Mouse (Mus musculus) heart, embryonic 15.5 days (tissue): ENCODE data around the gene Sec61g. TPM values are rescaled to one million over a fixed set of nuclear protein-coding genes. Genes with fewer than 3 reads are reported as not detected.

Experiments used
- ATAC-seq: fragments of 200-750 bp; cut with Nextera tagmentation; replicated peaks from 2 replicates; pipeline ENCODE4 v1.8.0; 2017; ENCODE audit warnings: low read depth, moderate TSS enrichment; ENCODE audit not compliant: insufficient number of reproducible peaks, insufficient read depth, low FRiP score
- H3K27ac ChIP-seq: fragments of 300-500 bp; sonication (generic); 2 replicates; pipeline ENCODE4 v1.5.1; 2015; ENCODE audit warnings: mild to moderate bottlenecking, inconsistent platforms
- H3K27me3 ChIP-seq: fragments of 300-500 bp; sonication (generic); 2 replicates; pipeline ENCODE4 v1.6.1; 2015; ENCODE audit warnings: inconsistent platforms
- H3K36me3 ChIP-seq: fragments of 300-500 bp; sonication (generic); 2 replicates; pipeline ENCODE4 v1.6.1; 2015; ENCODE audit warnings: mild to moderate bottlenecking, inconsistent platforms
- H3K4me1 ChIP-seq: fragments of 300-500 bp; sonication (generic); replicated peaks from 2 replicates; pipeline ENCODE4 v1.6.1; 2015; ENCODE audit warnings: inconsistent platforms
- H3K4me2 ChIP-seq: fragments of 300-500 bp; sonication (generic); 2 replicates; pipeline ENCODE4 v1.6.1; 2015; ENCODE audit warnings: inconsistent platforms, mild to moderate bottlenecking, moderate library complexity
- H3K4me3 ChIP-seq: fragments of 300-500 bp; sonication (generic); 2 replicates; pipeline ENCODE4 v1.5.1; 2015; ENCODE audit warnings: mild to moderate bottlenecking, inconsistent platforms
- H3K9ac ChIP-seq: fragments of 300-500 bp; sonication (generic); 2 replicates; pipeline ENCODE4 v1.6.1; 2015; ENCODE audit warnings: mild to moderate bottlenecking, inconsistent platforms
- H3K9me3 ChIP-seq: fragments of 300-500 bp; sonication (generic); replicated peaks from 2 replicates; pipeline ENCODE4 v1.6.1; 2016; ENCODE audit warnings: inconsistent platforms
- WGBS: fragments of 180-500 bp; shearing (Covaris S2); methylation state at CpG from one replicate; pipeline ENCODE4 v1.1.7; 2015; ENCODE audit warnings: mixed read lengths; 5-methylcytosine and 5-hydroxymethylcytosine counted together
- polyA plus RNA-seq: library from polyadenylated mRNA; unstranded; fragments of >200 nt; fragmentation: Nextera tagmentation; extraction: Ambion mirVana; gene quantifications from 2 replicates; pipeline ENCODE4 v1.2.1, GENCODE M21; 2015

Sec61g gene
- 27.4 and 30.0 TPM in 2 replicates for polyA plus RNA-seq

GRCm38 (mm10) chr11:16508052-16508654 is at the start of gene Sec61g:
Gene Sec61g (minus strand): TSS chr11:16508484.
- H3K36me3 ChIP-seq = peaks cover 22% of the 10 kb centered on the region
- peak within 1 kb of the TSS; percentile 96 for H3K9ac ChIP-seq
- peak within 1 kb of the TSS; percentile 98 for H3K4me3 ChIP-seq
- no peaks in the 10 kb centered on the region for H3K9me3 ChIP-seq
- under 1% methylated on average over 35 of the region's 35 CpGs for WGBS
- peak within 1 kb of the TSS; percentile 79 for H3K4me2 ChIP-seq
- peak; percentile 99 for ATAC-seq
- H3K4me1 ChIP-seq = peaks cover 7% of the 10 kb centered on the region
- peak within 1 kb of the TSS; percentile 93 for H3K27ac ChIP-seq
- H3K27me3 ChIP-seq = no peaks in the 10 kb centered on the region

DNA sequence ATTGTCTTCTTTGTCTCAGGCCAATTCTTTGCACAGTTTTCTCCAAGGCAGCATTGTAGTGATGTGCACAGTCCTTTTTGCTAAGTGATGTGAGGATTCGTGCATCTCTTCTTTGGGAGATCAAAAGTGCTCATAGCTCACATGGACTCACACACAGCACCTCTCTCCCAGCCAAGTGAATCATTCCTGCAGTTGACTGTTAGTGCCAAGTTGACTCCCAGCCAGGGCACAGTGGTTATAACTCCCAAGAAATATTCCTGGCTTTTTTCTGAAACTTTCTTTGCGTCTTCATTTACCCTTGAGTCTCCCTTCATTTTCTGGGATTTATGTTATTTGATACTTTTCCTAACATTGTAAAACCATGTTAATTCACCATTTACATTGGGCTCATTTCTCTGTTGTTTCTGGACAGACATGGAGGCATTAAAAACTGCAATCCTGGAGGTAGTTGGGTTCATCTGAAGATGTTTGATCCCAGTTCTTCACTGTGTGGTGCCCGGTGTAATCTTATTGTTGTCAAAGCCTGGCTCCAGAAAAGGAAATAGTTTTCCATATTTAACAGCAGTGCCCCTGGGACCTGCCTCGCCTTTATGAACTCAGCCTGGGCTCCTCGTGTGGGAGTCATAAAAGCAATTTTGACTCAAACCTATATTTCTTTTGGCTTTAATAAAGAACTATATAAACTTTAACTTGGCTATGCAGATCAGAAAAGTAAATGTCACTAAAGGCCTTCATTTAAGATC is 38.3 kb upstream of the Sec61g start:
- H3K4me1 ChIP-seq = no peaks in the 10 kb centered on the region
- H3K4me3 ChIP-seq = no peak overlapping the region
- no peaks in the 10 kb centered on the region for H3K9me3 ChIP-seq
- no peaks in the 10 kb centered on the region for H3K36me3 ChIP-seq
- H3K9ac ChIP-seq = no peak overlapping the region
- H3K27ac ChIP-seq = no peak overlapping the region
- 52% methylated on average over 5 of the region's 5 CpGs for WGBS
- H3K4me2 ChIP-seq = no peak overlapping the region
- ATAC-seq = no peak
- no peaks in the 10 kb centered on the region for H3K27me3 ChIP-seq

- no peaks in the 10 kb centered on the region for H3K27me3 ChIP-seq
- WGBS = 75% methylated on average over 1 of the region's 1 CpGs
- no peaks in the 10 kb centered on the region for H3K9me3 ChIP-seq
- no peak for ATAC-seq
- H3K4me2 ChIP-seq = no peak overlapping the region
- no peaks in the 10 kb centered on the region for H3K36me3 ChIP-seq
- no peaks in the 10 kb centered on the region for H3K4me1 ChIP-seq
- no peak overlapping the region for H3K4me3 ChIP-seq
- H3K9ac ChIP-seq = no peak overlapping the region
- H3K27ac ChIP-seq = no peak overlapping the region
Observed at GRCm38 (mm10) chr11:16537379-16537778, 29.1 kb upstream of the Sec61g start.

GRCm38 (mm10) chr11:16534582-16535553 is 26.6 kb upstream of the Sec61g start:
- no peaks in the 10 kb centered on the region for H3K4me1 ChIP-seq
- H3K27ac ChIP-seq = no peak overlapping the region
- no peak overlapping the region for H3K9ac ChIP-seq
- H3K4me2 ChIP-seq = no peak overlapping the region
- ATAC-seq = no peak
- H3K36me3 ChIP-seq = no peaks in the 10 kb centered on the region
- H3K4me3 ChIP-seq = no peak overlapping the region
- WGBS = 70% methylated on average over 5 of the region's 5 CpGs
- H3K27me3 ChIP-seq = no peaks in the 10 kb centered on the region
- no peaks in the 10 kb centered on the region for H3K9me3 ChIP-seq

DNA sequence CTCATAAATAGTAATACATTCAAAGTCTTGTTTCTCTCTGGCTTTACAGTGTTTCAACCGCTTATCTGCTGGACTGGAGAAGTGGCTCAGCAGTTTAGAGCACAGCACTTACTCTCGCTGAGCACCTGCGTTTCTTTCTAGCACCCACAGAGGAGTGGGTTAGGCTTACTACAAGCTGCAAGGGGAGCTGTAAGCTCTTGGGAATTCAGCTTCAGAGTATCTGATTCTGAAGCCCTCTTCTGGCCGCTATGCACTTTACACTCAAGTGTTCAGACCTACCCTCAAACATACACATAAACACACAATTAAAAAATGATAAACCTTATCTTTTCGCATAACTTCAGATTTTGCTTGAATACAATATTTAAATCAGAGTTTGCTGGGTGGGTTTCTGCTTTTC is 24.6 kb upstream of the Sec61g start:
- H3K4me1 ChIP-seq = no peaks in the 10 kb centered on the region
- 18% methylated on average over 5 of the region's 5 CpGs for WGBS
- H3K36me3 ChIP-seq = no peaks in the 10 kb centered on the region
- H3K9me3 ChIP-seq = no peaks in the 10 kb centered on the region
- H3K4me3 ChIP-seq = no peak overlapping the region
- H3K9ac ChIP-seq = no peak overlapping the region
- ATAC-seq = no peak
- no peak overlapping the region for H3K27ac ChIP-seq
- no peaks in the 10 kb centered on the region for H3K27me3 ChIP-seq
- H3K4me2 ChIP-seq = no peak overlapping the region

DNA sequence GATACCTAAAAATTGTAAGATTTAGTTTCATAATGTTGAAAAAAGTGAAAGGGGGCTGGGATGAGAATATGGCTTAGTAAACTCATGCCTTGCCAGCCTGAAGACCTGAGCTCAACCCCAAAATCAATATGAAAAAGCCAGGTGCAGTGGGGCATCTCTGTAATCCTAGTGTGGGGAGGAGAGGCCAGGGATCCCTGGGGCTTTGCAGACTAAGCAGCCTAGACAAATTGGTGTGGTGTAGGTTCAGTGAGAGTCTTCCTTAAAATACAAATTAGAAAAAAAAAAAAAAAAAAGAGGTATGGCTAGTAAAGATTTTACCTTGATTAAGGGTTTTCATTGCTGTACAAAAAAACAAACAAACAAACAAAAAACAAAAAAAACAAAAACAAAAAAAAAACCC is 20.6 kb upstream of the Sec61g start:
- Histone ChIP-seq H3K4me3 (no peak overlapping the region), H3K9ac (no peak overlapping the region), H3K27ac (no peak overlapping the region), H3K4me2 (no peak overlapping the region), H3K9me3 (no peaks in the 10 kb centered on the region), H3K4me1 (no peaks in the 10 kb centered on the region), H3K27me3 (no peaks in the 10 kb centered on the region), H3K36me3 (no peaks in the 10 kb centered on the region)
- no peak for ATAC-seq

GRCm38 (mm10) chr11:16528391-16528790 is 20.1 kb upstream of the Sec61g start:
- Histone ChIP-seq H3K27ac (no peak overlapping the region), H3K36me3 (no peaks in the 10 kb centered on the region), H3K27me3 (no peaks in the 10 kb centered on the region), H3K4me3 (no peak overlapping the region), H3K9me3 (no peaks in the 10 kb centered on the region), H3K4me2 (no peak overlapping the region), H3K4me1 (no peaks in the 10 kb centered on the region), H3K9ac (no peak overlapping the region)
- 84% methylated on average over 5 of the region's 5 CpGs for WGBS
- ATAC-seq = no peak

GRCm38 (mm10) chr11:16527743-16528142 is 19.5 kb upstream of the Sec61g start:
- H3K36me3 ChIP-seq = no peaks in the 10 kb centered on the region
- no peak overlapping the region for H3K4me2 ChIP-seq
- no peaks in the 10 kb centered on the region for H3K9me3 ChIP-seq
- H3K4me3 ChIP-seq = no peak overlapping the region
- no peak for ATAC-seq
- 82% methylated on average over 5 of the region's 5 CpGs for WGBS
- no peaks in the 10 kb centered on the region for H3K27me3 ChIP-seq
- H3K4me1 ChIP-seq = no peaks in the 10 kb centered on the region
- H3K27ac ChIP-seq = no peak overlapping the region
- H3K9ac ChIP-seq = no peak overlapping the region

DNA sequence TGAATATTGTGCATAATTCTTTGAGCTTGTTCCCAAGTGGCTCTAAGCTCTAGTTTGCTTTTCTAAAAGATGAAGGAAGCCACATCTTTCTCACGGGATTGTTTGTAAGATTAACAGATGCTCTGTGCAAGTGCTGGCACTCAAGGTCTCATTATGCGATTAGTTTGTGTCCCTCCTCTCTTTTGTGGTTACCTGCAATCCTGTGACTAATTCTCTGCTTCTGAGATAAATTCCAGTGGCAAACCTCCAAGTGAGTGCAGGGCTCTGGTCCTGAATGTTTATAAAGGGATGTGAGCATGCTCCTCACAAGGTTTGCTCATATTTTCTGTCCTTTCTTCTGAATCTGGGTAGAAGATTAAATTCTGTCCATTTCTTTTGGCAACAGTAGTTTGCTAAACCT is 18.2 kb upstream of the Sec61g start:
- Histone ChIP-seq H3K27ac (no peak overlapping the region), H3K9me3 (no peaks in the 10 kb centered on the region), H3K4me1 (no peaks in the 10 kb centered on the region), H3K36me3 (no peaks in the 10 kb centered on the region), H3K27me3 (no peaks in the 10 kb centered on the region), H3K4me3 (no peak overlapping the region), H3K4me2 (no peak overlapping the region), H3K9ac (no peak overlapping the region)
- 55% methylated on average over 2 of the region's 2 CpGs for WGBS
- ATAC-seq = no peak

DNA sequence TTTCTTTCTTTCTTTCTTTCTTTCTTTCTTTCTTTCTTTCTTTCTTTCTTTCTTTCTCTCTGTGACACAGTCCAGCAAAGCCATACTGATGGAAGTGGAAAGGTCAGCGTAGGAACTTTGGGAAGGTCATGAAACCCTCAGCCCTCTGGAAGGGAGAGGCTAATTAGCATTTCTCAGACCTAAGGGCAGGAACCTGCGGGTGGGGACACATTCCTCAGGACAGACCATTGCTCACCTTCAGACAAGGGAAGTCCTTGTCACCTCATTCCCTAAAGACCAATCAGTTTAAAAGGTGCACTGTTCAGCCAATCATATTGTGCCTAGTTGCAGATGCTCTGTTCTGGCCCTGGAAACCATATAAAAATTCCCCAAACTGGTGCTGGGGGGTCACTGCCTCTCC is 17.4 kb upstream of the Sec61g start:
- H3K27ac ChIP-seq = no peak overlapping the region
- H3K27me3 ChIP-seq = no peaks in the 10 kb centered on the region
- no peak overlapping the region for H3K9ac ChIP-seq
- H3K9me3 ChIP-seq = no peaks in the 10 kb centered on the region
- no peaks in the 10 kb centered on the region for H3K36me3 ChIP-seq
- H3K4me2 ChIP-seq = no peak overlapping the region
- no peak for ATAC-seq
- H3K4me3 ChIP-seq = no peak overlapping the region
- H3K4me1 ChIP-seq = no peaks in the 10 kb centered on the region
- WGBS = 51% methylated on average over 2 of the region's 2 CpGs

GRCm38 (mm10) chr11:16524917-16525640 is 16.8 kb upstream of the Sec61g start:
- no peaks in the 10 kb centered on the region for H3K27me3 ChIP-seq
- ATAC-seq = no peak
- H3K4me1 ChIP-seq = no peaks in the 10 kb centered on the region
- no peaks in the 10 kb centered on the region for H3K9me3 ChIP-seq
- no peak overlapping the region for H3K9ac ChIP-seq
- whole genome bisulfite sequencing = 28% methylated on average over 3 of the region's 3 CpGs
- no peak overlapping the region for H3K27ac ChIP-seq
- no peak overlapping the region for H3K4me2 ChIP-seq
- no peak overlapping the region for H3K4me3 ChIP-seq
- no peaks in the 10 kb centered on the region for H3K36me3 ChIP-seq
